Mouse (Mus musculus) gastrocnemius, postnatal 14 days (tissue): Measurements from ENCODE around the gene Cd68. TPM values are rescaled to one million over a fixed set of nuclear protein-coding genes. Genes with fewer than 3 reads are reported as not detected.

Experiments
- DNase-seq: peaks from one replicate; pipeline ENCODE4 v3.0.0; 2021; ENCODE audit warnings: mixed read lengths
- intact Hi-C: fragments of 180-260 bp; cut with DNase I; formaldehyde crosslinking; loops from one replicate; pipeline ENCODE4 v1.15.1; 2025; ENCODE audit warnings: low total_unique reads
- total RNA-seq, 2 experiments: library from RNA; stranded (reverse); gene quantifications; 2 replicates each; pipeline ENCODE4 v1.2.3; 2021

The Cd68 gene
- total RNA-seq, 2 experiments from 2014 or later: 4.0 to 4.6 TPM

DNA sequence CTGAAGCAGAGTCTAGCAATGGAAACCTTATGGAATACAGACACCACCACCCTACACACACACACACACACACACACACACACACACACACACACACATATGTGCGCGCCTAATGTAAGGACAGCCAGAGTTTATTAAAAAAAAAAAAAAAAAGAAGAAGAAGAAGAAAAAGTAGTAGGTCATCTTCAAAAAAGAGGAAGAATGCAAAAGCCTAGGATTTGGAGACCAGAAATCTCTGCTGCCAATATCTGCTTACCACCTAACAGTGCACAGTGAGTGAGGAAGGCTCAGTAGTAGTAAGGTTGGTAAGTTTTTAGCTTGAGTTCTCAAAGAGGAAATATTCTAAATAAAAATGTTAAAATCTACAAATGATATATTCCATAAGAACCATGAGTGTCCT is 13.2 kb upstream of the Cd68 start:
- no peak for DNase-seq
- intact Hi-C loops: no loop called here

DNA sequence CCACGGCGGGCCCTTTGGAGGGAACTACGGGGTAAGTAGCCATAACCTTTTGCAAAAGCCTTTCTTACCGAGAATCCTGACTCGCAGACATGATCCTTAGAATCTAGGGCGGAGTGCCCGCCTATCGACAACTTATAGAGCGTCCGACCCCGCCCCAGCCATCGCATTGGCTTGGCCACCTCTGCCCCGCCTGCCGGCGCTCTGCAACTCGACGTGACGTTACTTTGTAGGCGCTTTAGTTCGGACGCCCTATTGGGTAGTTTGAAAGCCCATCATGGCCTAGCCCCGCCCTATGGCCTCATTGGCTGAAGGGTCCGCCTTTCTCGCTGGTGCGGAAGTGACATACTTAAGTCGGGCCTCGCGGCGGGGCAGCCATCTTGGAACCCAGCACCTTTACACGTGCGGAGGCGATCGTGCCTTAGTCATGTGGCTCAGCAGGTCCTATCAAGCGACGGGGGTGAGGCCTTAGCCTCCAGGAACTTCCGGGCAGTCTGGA is 6.3 kb upstream of the Cd68 start, which contains the start of gene Eif4a1:
Gene Eif4a1, minus strand, starts transcription at position 213 of the 496 bp plus-strand sequence.
- intact Hi-C loops: no loop called here
- peak; percentile 99 for DNase-seq

DNA sequence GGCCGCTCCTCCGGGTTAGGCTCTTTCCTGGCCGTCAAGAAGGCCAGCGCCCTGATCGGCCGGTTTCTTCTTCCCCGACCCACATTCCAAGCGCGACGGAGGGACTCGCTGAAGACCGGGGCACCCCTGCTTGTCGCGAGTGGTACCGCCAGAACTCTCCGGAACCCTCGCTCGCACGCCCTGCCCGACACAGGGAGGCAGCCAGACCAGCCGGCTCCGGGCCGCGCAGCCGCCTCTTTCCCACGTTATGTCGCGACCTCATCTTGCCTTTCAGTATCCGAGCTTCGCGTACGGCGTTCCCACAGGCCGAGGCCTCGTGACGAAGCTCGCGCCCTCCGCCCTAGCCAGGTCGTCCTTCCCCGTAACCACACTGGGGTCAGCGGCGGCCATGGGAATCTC is 5.8 kb upstream of the Cd68 start:
- intact Hi-C loops: no loop called here
- no peak for DNase-seq

DNA sequence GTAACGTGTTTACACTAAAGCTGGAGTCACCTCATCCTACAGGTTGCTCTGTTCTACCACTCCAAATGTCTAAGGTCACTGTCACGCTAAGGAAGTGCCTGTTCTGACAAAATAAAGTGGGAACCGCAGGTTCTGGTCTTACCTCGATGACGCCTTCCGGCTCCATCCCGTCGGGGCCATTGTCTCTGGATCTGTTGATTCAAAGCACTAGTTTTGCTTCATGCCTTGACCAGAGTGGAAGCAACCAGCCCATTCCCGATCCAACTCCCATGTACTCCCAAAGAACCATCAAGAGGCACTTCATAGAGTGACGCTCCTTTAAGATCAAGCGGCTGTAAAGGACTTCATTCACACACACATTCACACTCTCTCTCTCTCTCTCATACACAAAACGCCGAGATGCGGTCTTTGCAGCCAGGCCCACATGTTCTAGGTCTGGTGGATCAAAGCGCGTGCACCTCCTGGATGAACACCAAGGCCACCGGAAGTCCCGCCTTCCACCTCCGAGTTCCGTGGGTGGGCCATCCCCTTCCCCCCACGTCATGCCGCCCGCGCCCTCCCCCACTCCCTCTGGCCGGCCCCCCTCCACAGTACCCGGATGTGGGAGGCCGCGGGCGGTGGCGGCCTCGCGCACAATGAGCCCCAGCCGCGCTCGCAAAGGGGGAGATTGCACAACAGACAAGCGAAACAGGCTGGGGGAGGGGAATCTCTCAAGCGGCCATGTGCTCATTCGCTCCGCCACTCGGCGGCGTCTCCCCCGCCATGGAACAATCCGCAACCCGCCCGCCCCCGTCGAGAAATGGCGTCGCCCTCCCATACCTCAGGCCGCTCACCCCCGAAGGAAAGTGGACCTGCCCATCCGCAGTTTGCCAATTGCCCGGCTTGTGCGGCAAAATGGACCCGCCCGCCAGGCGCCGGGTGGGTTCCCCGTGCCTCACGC is 5.1 kb upstream of the Cd68 start:
- intact Hi-C loops: no loop called here
- peak; percentile 97 for DNase-seq

DNA sequence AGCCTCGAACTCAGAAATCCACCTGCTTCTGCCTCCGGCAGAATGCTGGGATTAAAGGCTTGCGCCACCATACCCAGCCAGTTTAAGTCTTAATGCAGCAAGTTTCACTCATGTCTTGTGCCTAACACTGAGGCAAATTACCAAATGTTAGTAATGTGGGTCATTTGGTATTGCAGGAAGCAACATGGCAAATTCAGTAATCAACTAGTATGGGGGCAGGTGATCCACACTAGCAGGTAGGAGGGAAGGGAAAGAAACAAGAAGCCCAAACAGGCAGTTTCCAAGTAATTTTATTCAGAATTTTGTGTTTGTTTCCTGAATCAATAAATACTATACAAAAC is 682 bp upstream of the Cd68 start:
- intact Hi-C loops: loop anchor here (5.0 kb wide), 1 partner anchor 39 kb away; no protein-coding TSS in a partner anchor
- DNase-seq: no peak

DNA sequence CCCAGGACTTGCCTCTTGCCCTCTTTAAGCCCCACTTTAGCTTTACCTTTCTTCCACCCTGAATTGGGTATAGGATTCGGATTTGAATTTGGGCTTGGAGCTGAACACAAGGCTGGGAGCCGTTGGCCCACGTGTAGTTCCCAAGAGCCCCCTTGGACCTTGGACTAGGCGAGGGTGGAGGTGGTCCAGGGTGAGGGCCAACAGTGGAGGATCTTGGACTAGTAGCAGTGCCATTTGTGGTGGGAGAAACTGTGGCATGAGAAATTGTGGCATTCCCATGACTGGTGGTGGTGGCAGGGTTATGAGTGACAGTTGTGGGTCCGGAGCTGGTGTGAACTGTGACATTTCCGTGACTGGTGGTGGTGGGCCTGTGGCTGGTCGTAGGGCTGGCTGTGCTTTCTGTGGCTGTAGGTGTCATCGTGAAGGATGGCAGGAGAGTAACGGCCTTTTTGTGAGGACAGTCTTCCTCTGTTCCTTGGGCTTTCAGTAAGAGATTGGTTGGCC is 444 bp downstream of the Cd68 start:
- intact Hi-C loops: loop anchor here (5.0 kb wide), 1 partner anchor 38 kb away; no protein-coding TSS in a partner anchor
- DNase-seq: no peak

DNA sequence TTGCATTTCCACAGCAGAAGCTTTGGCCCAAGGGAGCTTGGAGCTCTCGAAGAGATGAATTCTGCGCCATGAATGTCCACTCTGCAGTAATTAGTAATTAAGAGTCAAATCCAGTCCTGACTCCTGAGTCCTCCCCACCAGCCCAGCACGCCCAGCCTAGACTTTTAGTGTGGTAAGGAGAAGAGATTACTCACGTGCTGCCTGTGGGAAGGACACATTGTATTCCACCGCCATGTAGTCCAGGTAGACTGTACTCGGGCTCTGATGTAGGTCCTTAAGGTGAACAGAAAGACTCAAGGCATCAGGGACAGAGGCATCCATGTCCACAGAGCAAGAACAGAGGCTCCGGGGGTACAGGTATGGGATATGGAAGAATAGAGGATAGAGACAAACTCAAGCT is 1.1 kb downstream of the Cd68 start:
- intact Hi-C loops: loop anchor here (5.0 kb wide), 1 partner anchor 38 kb away; no protein-coding TSS in a partner anchor

DNA sequence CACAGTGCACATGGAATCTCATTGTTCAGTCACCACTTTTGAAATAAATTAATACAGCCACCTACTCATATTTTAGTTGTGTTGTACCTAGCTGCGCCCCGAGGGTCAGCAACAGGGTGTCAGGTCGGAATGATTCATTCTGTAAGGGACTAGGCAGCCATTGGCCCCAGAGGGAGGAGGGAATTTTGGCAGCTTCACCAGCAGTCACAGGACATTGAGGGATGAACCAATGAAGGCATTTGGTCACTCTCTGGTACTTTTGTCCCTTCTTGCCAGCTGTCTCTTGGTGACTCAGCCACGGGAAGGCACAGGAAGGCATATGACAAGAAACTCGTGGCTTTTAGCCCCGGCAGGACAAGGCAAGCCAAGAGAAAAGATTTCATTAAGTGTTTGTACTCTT is 2.2 kb downstream of the Cd68 start:
- DNase-seq: no peak
- intact Hi-C loops: no loop called here

More for the DNA sequence above, 1.1 kb downstream of the Cd68 start:
- no peak for DNase-seq

DNA sequence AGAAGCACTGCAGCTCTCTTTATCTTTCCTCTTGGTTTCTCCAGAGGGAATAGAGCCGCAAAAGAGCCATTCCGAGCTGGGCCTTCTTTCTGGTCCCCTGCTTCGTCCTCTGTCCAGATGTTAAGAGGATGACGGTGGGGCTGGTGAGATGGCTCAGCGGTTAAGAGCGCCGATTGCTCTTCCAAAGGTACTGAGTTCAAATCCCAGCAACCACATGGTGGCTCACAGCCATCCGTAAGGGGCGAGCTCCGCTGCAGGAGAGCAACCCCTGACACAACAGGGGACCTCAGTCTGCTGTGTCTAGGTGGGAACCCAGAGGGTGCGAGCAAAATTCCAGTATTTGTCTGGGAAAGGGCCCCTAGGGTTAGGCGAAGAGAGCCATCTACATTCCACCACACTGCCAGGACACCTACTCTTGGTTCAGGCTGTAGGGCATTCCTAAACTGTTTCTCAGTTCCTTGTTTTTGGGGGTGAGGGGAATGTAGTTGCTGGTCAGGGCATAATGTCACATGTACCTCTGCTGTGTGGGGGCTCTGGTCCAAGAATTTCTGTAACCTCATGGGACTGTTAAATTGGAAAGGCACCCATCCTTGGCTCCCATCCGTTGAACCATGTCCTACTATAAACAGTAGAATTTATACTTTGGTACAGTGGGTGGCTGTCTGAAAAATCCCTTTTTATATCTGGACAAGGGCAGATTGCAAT is 2.8 kb downstream of the Cd68 start:
- DNase-seq: no peak
- intact Hi-C loops: no loop called here

DNA sequence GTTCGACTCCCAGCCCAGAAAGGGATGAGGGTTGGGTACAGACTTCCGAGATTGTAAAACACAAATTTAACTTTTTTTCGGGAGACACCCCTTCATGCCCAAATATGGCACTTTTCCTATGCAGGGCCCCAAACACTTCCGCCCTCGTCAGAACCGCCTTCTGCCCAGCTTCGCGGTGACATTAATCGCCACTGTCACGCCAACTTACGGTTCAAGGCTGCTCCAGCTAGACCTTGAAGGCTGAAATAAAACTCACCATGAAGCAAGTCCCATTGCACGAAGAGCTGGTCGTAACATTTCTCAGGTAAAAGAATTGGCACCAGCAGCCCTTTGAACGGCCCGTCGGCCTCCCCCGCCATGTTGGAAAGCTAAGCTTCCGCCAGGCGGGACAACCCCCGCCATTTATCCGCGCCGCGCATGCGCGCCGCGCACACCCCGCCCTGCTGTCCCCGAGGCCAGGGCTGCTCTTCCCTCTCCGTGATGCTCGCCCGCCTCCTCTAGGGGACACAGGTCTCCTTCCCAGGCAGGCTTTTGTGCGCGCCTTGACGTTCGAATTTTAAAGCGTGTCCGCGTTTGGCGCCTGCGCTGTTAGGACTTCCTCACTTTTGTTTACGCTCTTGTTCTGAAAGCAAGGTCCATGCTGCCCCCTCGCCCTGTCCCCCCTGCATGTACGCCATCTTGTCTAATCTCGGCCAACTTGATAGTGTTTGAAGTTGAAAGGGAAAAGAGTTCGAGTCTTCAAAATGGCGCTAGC is 3.6 kb downstream of the Cd68 start, which contains the start of gene Mpdu1:
Gene Mpdu1, minus strand, starts transcription at position 430 of the 754 bp plus-strand sequence.
- intact Hi-C loops: no loop called here
- DNase-seq: peak; percentile 94

DNA sequence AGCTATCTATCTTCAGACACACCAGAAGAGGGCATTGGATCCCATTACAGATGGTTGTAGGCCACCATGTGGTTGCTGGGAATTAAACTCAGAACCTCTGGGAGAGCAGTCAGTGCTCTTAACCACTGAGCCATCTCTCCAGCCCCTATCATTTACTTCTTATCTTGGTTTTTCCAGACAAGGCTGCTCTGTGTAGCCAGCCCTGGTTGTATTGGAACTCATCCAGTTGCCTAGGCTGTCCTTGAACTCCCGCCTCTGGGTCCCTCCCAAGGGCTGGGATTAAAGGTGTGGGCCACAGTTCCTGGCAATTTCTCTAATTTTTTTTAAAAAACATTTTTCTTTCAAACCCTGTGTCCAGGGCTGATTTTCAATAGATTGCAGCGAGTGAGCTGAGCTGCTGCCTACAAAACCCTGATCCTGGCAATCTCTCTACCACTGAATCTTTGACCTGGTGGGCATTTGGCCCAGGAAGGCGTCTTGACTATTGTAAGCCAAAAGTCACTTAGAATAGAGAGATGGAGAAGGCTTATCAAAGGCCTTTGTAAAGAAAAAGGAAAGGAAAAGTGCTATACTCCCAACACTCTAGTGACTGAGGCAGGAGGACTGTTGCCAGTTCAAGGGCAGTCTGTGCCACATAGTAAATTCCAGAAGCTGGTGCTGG is 4.6 kb downstream of the Cd68 start:
- DNase-seq: no peak
- intact Hi-C loops: no loop called here

DNA sequence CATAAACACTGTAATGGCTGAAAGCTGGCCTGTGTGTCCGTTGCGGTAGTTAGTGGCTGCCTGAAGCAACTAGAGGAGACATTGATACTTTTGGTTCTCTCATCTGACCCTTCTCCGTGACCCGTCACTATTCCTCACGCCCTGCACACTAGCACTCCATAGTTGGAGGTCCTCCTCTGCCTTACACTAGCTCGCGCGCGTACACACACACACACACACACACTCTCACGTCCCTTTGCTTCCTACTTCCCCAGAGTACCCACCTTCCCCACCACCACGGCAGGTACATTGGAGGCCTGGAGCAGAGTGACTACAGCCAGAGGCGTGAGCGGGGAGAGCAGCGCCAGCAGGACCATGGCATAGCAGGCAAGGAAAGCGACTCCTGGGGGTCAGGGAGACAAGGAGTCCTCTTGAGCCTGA is 8.5 kb downstream of the Cd68 start:
- intact Hi-C loops: no loop called here

DNA sequence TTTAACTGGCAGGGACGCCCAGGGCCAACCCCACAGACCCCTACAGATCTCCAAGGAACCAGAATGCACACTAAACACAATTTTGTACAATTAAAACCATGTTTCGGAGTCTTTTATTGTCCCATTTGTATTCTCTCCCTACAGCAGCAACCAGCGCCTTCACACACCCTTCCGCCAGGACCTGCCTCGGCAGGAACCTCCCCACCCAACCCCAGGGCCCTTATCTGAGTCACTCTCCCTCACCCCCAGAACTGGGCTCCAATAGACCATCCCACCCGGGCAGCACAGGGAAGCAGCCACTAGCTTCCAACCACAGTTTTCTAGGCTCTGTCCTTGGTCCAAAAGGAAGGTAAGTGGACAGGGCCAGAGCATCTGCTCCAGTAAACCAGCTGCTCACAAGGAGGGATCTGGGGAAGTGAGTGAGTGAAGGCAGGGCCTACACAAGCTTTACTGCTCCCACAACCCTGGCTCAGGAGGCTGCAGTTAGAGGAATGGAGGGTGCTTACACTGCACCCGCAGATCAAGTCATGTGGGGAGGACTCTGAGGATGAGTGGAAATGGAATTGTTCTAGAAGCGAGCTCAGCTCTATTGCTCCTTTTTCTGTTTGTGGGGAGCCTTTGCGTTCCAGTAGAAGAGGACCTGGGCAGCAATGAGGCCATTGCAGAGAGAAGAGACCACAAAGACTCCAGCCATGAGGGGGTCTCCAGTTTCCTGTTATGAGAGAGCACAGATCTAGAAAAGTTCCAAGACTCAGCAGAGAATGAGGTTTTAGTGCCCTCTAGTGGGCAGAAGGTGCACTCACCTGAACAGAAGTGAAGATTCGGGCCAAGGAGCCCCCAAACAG is 9.1 kb downstream of the Cd68 start:
- DNase-seq: no peak
- intact Hi-C loops: no loop called here

More for the DNA sequence above, 8.5 kb downstream of the Cd68 start:
- DNase-seq: no peak

DNA sequence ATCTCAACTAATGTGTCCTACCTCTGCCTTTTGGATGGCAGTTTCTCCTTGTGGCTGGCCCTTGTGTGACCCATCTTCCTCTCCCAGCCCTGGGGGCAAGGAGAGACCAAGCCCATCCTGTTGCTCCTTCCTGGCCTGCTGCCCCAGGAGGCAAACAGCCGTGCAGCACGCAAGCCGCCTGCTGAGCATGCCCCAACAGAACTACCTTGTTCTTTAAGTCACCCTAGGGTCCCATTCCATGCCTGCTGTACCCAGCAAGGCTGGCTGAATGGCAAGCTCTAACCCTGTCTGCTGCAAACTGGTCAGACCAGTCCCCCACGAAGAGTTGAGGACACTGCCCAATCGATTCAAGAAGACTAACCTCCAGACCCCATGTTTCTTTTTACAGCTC is 9.9 kb downstream of the Cd68 start:
- intact Hi-C loops: no loop called here
- no peak for DNase-seq

DNA sequence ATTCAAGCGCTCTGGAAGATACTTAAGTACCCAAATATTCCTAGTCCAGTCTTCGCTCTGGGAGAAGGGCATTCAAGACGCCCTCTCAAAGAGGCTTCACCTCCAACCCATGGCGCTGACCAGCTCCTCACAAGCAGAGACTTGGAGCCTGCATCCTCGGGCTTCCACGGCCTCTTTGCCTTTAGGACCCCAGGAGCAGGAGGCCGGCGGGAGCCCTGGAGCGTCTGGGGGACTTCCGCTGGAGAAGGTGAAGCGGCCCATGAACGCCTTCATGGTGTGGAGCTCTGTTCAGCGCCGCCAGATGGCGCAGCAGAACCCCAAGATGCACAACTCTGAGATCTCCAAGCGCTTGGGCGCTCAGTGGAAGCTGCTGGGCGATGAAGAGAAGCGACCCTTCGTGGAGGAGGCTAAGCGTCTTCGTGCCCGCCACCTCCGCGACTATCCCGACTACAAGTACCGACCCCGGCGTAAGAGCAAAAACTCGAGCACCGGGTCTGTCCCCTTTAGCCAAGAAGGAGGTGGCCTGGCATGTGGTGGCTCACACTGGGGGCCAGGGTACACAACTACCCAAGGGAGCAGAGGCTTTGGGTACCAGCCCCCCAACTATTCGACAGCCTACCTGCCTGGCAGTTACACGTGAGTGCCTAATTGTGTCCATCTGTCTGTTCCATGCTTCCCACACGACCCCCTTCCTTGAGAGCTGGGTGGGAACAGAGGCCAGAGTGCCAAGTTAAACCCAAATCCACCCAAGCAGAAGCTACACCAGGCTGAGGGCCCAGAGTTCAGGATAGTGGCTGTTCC is 10.5 kb downstream of the Cd68 start, which contains the start of gene Sox15:
Gene Sox15, plus strand, starts transcription at position 51 of the 801 bp plus-strand sequence.
- DNase-seq: peak; percentile 70
- intact Hi-C loops: no loop called here

DNA sequence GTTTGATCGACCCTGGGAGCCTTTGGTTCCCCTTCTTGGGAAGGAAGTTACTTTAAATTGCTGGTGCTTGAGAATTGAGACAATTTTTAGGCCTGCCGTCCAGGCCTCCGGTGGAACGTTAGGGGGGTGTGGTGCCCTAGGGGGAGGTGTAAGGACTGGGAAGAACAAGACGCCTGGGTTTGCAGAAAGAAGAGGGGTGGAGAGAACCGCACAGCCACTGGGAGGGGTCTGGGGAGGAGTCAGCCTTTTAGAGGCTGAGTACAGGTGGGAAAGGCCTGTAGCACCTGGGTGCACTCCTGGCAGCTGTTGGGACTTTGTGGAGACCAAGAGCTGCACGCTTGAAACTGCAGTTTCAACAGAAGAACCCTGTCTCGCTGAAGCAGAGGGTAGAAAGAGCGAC is 11.2 kb downstream of the Cd68 start:
- intact Hi-C loops: no loop called here

DNA sequence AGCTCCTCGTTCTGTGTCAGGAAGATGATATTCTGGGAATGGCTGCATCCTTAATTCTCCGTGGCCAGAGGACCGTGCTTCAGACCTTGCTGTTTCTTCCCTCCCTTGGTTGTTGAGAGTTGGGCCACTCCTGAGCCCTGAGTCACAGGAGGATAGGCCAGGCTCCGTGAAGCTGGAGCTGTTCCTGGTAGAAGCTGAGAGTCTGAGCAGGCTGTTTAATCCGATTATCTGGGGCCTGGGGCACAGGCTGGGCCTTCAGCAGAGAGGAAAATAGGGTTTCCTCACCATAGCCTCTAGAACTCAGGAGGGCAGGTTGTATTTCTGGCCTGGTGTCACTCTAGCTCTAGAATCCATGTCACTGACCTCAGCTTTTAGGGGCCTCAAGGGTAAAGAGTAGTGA is 12.6 kb downstream of the Cd68 start:
- DNase-seq: no peak
- intact Hi-C loops: no loop called here

More for the DNA sequence above, 11.2 kb downstream of the Cd68 start:
- no peak for DNase-seq
